Mouse (Mus musculus) ES-E14 (cell line): ENCODE results near the gene BC051665. TPM values are rescaled to one million over a fixed set of nuclear protein-coding genes. Genes with fewer than 3 reads are reported as not detected.

Experiments used
- DNase-seq: peaks from one replicate; pipeline ENCODE4 v3.0.0-alpha.2; 2013; ENCODE audit warnings: low read depth, low spot score
- H3K27ac ChIP-seq: 2 replicates; pipeline ENCODE4 v1.5.1; 2012; ENCODE audit warnings: low read depth, mild to moderate bottlenecking, low read length, moderate library complexity, mixed read lengths; ENCODE audit not compliant: poor library complexity, insufficient read depth, severe bottlenecking
- H3K36me3 ChIP-seq: 2 replicates; pipeline ENCODE4 v1.6.1; 2012; ENCODE audit warnings: mild to moderate bottlenecking, low read length, moderate library complexity, mixed read lengths; ENCODE audit not compliant: control insufficient read depth, poor library complexity, insufficient read depth, severe bottlenecking
- H3K4me1 ChIP-seq, 2 experiments: fragments of 150-350 bp in 1 of 2; sonication (generic) in 1 of 2; 2 replicates each; pipeline ENCODE4 v1.6.1; 2012; ENCODE audit warnings: low read length in 2 of 2, mild to moderate bottlenecking in 1 of 2, mixed read lengths in 1 of 2; ENCODE audit not compliant: control insufficient read depth in 2 of 2, insufficient read depth in 2 of 2, poor library complexity in 1 of 2
- H3K4me3 ChIP-seq, 2 experiments: fragments of 150-350 bp in 1 of 2; sonication (generic) in 1 of 2; 2 replicates each; pipeline ENCODE4 v1.5.1; 2012; ENCODE audit warnings: low read length in 2 of 2, low read depth in 1 of 2, mild to moderate bottlenecking in 1 of 2, mixed read lengths in 1 of 2; ENCODE audit not compliant: insufficient read depth in 1 of 2, poor library complexity in 1 of 2, severe bottlenecking in 1 of 2
- H3K9ac ChIP-seq: 2 replicates; pipeline ENCODE4 v1.6.1; 2012; ENCODE audit warnings: low read depth, mild to moderate bottlenecking, low read length, mixed read lengths; ENCODE audit not compliant: poor library complexity, insufficient read depth, severe bottlenecking
- H3K9me3 ChIP-seq: fragments of 150-350 bp; sonication (generic); 2 replicates; pipeline ENCODE4 v1.6.1; 2012; ENCODE audit warnings: low read depth, mild to moderate bottlenecking, low read length; ENCODE audit not compliant: control insufficient read depth, insufficient read depth
- CHD2 ChIP-seq: IDR thresholded peaks from 2 replicates; pipeline ENCODE4 v1.6.1; 2014; ENCODE audit warnings: mild to moderate bottlenecking, low read depth, low read length, inconsistent platforms
- HCFC1 ChIP-seq: IDR thresholded peaks from 2 replicates; pipeline ENCODE4 v1.6.1; 2012; ENCODE audit warnings: low read length, inconsistent platforms, borderline replicate concordance; ENCODE audit not compliant: insufficient read depth
- MAFK ChIP-seq: IDR thresholded peaks from 2 replicates; pipeline ENCODE4 v1.6.1; 2014; ENCODE audit warnings: mild to moderate bottlenecking, low read depth, low read length, inconsistent platforms; ENCODE audit not compliant: insufficient read depth
- ZC3H11A ChIP-seq: IDR thresholded peaks from 2 replicates; pipeline ENCODE4 v1.6.1; 2012; ENCODE audit warnings: low read depth, mild to moderate bottlenecking, inconsistent platforms, low read length, borderline replicate concordance
- ZNF384 ChIP-seq: IDR thresholded peaks from 2 replicates; pipeline ENCODE4 v1.6.1; 2012; ENCODE audit warnings: low read depth, low read length, inconsistent platforms
- in situ Hi-C, 2 experiments: fragments of 600-800 bp; cut with MboI; formaldehyde crosslinking; loops; one replicate each; pipeline ENCODE4 v1.15.1; 2025; ENCODE audit warnings: low sequenced_read_pairs in 2 of 2, inconsistent platforms in 1 of 2; ENCODE audit not compliant: unreplicated experiment in 2 of 2
- total RNA-seq: library from RNA; depleted of rRNA; stranded (reverse); fragments of 300-350 nt; gene quantifications from 2 replicates; pipeline ENCODE4 v1.2.3, GENCODE M21; 2012

Gene BC051665
- total RNA-seq, 1 experiment, result not detected

GRCm38 (mm10) chr13:60757292-60757691, 28.9 kb downstream of the BC051665 start:
- no peak for DNase-seq
- Histone ChIP-seq H3K4me1 (no peaks in the 10 kb centered on the region), H3K27ac (no peak overlapping the region), H3K9me3 (no peaks in the 10 kb centered on the region), H3K9ac (no peak overlapping the region), H3K36me3 (peaks cover 28% of the 10 kb centered on the region; the same call in 1 of the 2 replicates), H3K4me3 (no peak overlapping the region)
- in situ Hi-C loops, result loop anchor here in 1 of 2 experiments (5.0 kb wide), 1 partner anchor 55 kb away; no protein-coding TSS in a partner anchor
- no peak for TF ChIP-seq HCFC1
- no peak for TF ChIP-seq ZC3H11A
- TF ChIP-seq MAFK, result no peak
- TF ChIP-seq CHD2, result no peak
- TF ChIP-seq ZNF384, result no peak

DNA sequence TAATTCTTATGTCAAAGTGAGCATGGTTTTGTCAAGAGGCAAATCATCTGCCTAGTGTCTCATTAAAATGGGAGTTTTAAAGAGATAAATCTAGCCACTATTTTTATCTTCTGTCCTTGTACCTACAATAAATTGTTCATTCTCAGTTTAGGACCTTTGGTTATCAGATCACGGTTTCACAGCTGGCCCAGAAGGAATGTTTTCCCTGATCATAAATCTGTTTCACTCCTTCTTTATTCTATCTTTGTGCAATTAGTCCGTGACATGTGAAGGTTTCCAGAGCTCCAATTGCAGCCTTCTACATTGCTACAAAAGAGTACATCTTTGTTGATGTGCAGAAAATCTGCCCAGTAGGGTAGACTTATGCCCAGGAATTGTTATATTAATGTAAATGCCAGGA, 30.9 kb downstream of the BC051665 start:
- Histone ChIP-seq H3K36me3 (peaks cover 19% of the 10 kb centered on the region; the same call in 1 of the 2 replicates), H3K9ac (no peak overlapping the region)
- in situ Hi-C loops, result loop anchor here in 1 of 2 experiments (5.0 kb wide), 1 partner anchor 57 kb away; no protein-coding TSS in a partner anchor

DNA sequence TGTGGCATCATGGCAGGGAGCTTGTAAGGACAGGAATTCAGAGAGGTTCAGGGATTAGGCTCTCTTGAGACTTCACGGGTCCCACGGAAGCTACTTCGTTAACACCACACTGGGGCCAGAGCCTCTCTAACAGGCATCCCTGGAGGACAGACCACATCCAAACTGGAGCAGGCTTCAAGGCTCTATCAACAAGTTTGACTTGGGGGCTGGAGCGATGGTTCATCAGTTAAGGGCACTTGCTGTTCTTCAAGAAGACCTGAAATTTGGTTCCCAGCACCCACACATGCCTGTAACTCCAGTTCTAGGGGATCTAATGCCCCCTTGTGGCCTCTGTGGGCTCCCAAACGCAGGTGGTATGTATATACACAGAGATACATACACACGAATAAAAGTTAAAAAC, 32.9 kb downstream of the BC051665 start:
- in situ Hi-C loops, result no loop called here
- H3K27ac ChIP-seq, result no peak overlapping the region
- TF ChIP-seq CHD2 (no peak), HCFC1 (no peak), ZC3H11A (no peak), ZNF384 (no peak), MAFK (no peak)
- peaks cover 32% of the 10 kb centered on the region; the same call in 1 of the 2 replicates for H3K36me3 ChIP-seq
- H3K4me3 ChIP-seq, result no peak overlapping the region
- no peaks in the 10 kb centered on the region for H3K9me3 ChIP-seq
- no peak overlapping the region for H3K9ac ChIP-seq
- DNase-seq, result no peak
- H3K4me1 ChIP-seq, result no peaks in the 10 kb centered on the region

More for the DNA sequence above, 30.9 kb downstream of the BC051665 start:
- no peak for TF ChIP-seq MAFK
- no peak for TF ChIP-seq HCFC1
- no peak for TF ChIP-seq ZC3H11A
- TF ChIP-seq CHD2, result no peak
- TF ChIP-seq ZNF384, result no peak
- no peak for DNase-seq
- H3K4me1 ChIP-seq, result no peaks in the 10 kb centered on the region
- no peak overlapping the region for H3K4me3 ChIP-seq
- H3K27ac ChIP-seq, result no peak overlapping the region
- no peaks in the 10 kb centered on the region for H3K9me3 ChIP-seq

DNA sequence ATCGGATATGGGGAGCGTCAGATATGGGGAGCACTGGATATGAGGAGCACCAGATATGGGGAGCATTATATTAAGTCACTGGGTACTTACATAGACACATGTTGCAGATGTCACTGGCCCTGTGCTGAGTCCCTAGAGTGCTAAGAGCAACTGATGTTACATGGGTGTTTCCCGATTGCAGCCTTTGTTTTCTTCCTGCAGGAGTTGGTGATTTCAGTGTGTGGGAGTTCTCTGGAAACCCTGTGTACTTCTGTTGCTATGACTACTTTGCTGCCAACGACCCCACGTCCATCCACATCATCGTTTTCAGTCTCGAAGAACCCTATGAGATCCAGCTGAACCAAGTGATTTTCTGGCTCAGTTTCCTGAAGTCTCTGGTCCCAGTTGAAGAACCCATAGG, 35.2 kb downstream of the BC051665 start:
- TF ChIP-seq ZNF384 (no peak), HCFC1 (no peak), CHD2 (no peak), ZC3H11A (no peak), MAFK (no peak)
- Histone ChIP-seq H3K4me1 (no peaks in the 10 kb centered on the region), H3K27ac (no peak overlapping the region), H3K9me3 (no peaks in the 10 kb centered on the region), H3K4me3 (no peak overlapping the region), H3K9ac (no peak overlapping the region), H3K36me3 (peaks cover 32% of the 10 kb centered on the region; the same call in 1 of the 2 replicates)
- in situ Hi-C loops, result no loop called here
- DNase-seq, result no peak

GRCm38 (mm10) chr13:60748556-60748955, 37.6 kb downstream of the BC051665 start:
- DNase-seq, result no peak
- Histone ChIP-seq H3K36me3 (peaks cover 27% of the 10 kb centered on the region; the same call in 1 of the 2 replicates), H3K9me3 (no peaks in the 10 kb centered on the region), H3K4me1 (peaks cover 0 to 4% of the 10 kb centered on the region in 2 experiments; a peak in 1 of 4 replicates), H3K27ac (no peak overlapping the region), H3K9ac (no peak overlapping the region), H3K4me3 (no peak overlapping the region)
- in situ Hi-C loops, result loop anchor here in 1 of 2 experiments (5.0 kb wide), 1 partner anchor 271 kb away; no protein-coding TSS in a partner anchor
- TF ChIP-seq HCFC1 (no peak), ZC3H11A (no peak), MAFK (no peak), CHD2 (no peak), ZNF384 (no peak)
